Mouse (Mus musculus) retina, postnatal 7 days (tissue): Measurements from ENCODE around the gene Tra2b.
"Not testable (repeated sequence)": the region's sequence is repeated elsewhere in the genome, so short reads cannot be mapped to it uniquely, and the experiment has no call there.

Experiments
- DNase-seq: peaks from one replicate; pipeline ENCODE4 v3.0.0-alpha.2; 2012; ENCODE audit warnings: low read depth, low spot score

The Tra2b gene

GRCm38 (mm10) chr16:22242239-22242866 is 23.5 kb downstream of the Tra2b start:
- DNase-seq = no peak

DNA sequence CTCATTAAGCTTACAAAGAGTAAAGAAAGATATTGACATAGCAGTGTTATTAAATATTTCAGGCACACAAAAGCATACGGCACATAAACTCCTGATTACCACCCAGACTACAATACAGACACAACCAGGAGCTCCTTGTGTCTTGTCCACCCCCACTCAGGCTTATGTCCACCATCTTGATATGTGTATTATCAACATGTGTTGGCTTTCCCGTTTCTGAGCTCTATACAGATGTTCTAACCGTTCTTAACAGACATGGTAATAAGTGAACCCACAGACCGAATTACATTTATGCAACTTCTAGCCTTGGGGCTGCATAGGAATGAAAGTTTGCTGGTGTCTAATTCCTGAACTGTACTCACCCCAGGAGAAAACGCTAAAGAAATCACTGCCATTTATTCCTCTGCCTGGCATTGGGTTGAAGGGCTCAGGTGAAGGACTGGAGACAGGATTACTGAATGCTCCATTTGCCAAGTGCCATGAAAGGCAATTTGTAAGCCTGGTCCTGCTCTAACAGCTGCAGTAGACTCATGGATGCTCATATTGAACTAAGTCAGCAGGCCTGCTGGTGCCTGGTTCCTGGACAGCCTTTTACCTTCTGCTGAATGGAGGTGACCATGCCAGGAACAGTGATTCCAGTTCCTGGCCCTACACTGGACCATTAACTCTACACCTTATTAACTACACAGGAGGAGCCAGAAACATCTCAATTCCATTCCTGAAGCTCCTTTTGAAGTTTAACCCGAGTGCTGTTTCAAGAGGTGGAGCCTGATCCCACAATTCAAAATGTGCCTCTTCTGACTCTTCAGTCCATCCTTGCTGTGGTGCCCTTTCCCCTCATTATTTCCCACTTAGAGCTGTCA is 24.2 kb downstream of the Tra2b start:
- no peak for DNase-seq

- no peak for DNase-seq
Observed at GRCm38 (mm10) chr16:22240856-22241255, 24.9 kb downstream of the Tra2b start.

GRCm38 (mm10) chr16:22239978-22240377 is 25.8 kb downstream of the Tra2b start:
- DNase-seq = no peak

- no peak for DNase-seq
Observed at GRCm38 (mm10) chr16:22238928-22239620, 26.7 kb downstream of the Tra2b start.

GRCm38 (mm10) chr16:22238402-22238801 is 27.4 kb downstream of the Tra2b start:
- DNase-seq = not testable (repeated sequence)

DNA sequence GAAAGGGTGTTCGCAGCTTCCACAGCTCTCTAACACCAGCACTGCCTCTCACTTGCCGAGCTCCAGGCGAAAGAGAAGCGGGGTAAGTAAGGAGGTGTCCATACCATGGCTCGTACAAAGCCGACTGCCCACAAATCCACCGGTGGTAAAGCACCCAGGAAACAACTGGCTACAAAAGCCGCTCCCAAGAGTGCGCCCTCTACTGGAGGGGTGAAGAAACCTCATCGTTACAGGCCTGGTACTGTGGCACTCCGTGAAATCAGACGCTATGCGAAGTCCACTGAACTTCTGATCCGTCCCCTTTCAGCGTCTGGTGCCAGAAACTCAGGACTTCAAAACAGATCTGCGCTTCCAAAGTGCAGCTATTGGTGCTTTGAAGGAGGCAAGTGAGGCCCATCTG is 29.0 kb downstream of the Tra2b start:
- no peak for DNase-seq

- DNase-seq = no peak
Observed at GRCm38 (mm10) chr16:22234535-22234934, 31.3 kb downstream of the Tra2b start.

GRCm38 (mm10) chr16:22230276-22230675 is 35.5 kb downstream of the Tra2b start:
- DNase-seq = not testable (repeated sequence)

DNA sequence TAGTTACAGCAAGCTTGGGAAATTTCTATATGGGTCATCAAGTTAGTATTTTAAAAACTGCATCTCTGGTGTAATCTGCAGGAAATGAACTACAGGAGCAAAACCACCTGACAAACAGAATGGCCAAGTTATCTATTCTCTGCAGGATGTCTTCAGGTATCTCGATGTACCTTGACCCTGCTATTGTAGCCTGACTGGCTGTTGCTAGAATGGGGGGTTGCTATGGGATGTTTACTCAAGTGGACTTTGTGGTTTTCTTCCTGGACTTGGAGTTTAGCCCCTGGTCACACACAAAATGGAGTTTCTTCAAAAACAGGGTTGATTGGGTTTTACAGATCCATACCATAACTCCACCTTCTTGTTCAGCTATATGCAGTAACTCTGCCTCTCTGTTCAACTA is 62.3 kb downstream of the Tra2b start:
- DNase-seq = no peak

DNA sequence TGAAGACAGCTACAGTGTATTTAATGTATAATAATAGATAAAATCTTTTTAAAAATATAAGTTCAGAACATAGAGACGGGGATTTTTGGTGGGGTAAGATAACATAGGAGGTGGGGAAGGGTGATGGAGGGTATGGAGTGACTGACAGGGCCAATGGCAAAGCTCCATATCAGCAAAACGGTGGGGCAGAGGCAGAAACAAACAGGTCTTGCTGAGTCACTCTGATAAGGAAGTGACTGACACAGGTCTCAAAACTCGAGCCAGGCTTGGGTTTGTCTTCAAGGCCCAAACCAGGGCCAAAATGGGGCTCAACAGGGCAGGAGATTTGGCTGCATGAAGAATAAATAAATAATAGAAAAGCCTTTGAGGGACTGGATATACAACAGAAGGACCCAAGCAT is 63.9 kb downstream of the Tra2b start:
- no peak for DNase-seq

GRCm38 (mm10) chr16:22200476-22200875 is 65.3 kb downstream of the Tra2b start:
- no peak for DNase-seq
